Mouse (Mus musculus) kidney, adult 18-20 months (tissue): ENCODE results near the gene Lamc1.
A peak's percentile ranks its signal among the peaks of the same experiment; 100 is the strongest.

ENCODE experiments used
- DNase-seq: peaks from one replicate; pipeline ENCODE4 v3.0.0; 2021

Gene Lamc1

GRCm38 (mm10) chr1:153251590-153252206 lies 80.9 kb downstream of the Lamc1 start:
- peak; percentile 61 for DNase-seq

GRCm38 (mm10) chr1:153241346-153241745 lies 91.2 kb downstream of the Lamc1 start:
- no peak for DNase-seq

GRCm38 (mm10) chr1:153235576-153235975 lies 97.0 kb downstream of the Lamc1 start:
- DNase-seq = no peak

GRCm38 (mm10) chr1:153231681-153232080 lies 100.9 kb downstream of the Lamc1 start:
- DNase-seq = no peak

GRCm38 (mm10) chr1:153227916-153228315 lies 104.7 kb downstream of the Lamc1 start:
- no peak for DNase-seq

GRCm38 (mm10) chr1:153227096-153227495 lies 105.5 kb downstream of the Lamc1 start:
- no peak for DNase-seq

- peak; percentile 5 for DNase-seq
These were observed 106.5 kb downstream of the Lamc1 start for GRCm38 (mm10) chr1:153225786-153226725.

GRCm38 (mm10) chr1:153224331-153224730 lies 108.3 kb downstream of the Lamc1 start:
- DNase-seq = no peak

- no peak for DNase-seq
These were observed 113.2 kb downstream of the Lamc1 start for GRCm38 (mm10) chr1:153219376-153219775.

GRCm38 (mm10) chr1:153216516-153216915 lies 116.1 kb downstream of the Lamc1 start:
- DNase-seq = no peak

- DNase-seq = no peak
These were observed 116.9 kb downstream of the Lamc1 start for GRCm38 (mm10) chr1:153215676-153216075.

GRCm38 (mm10) chr1:153210992-153211391 lies 121.6 kb downstream of the Lamc1 start:
- DNase-seq = no peak

- no peak for DNase-seq
These were observed 122.4 kb downstream of the Lamc1 start for GRCm38 (mm10) chr1:153210198-153210597.

- no peak for DNase-seq
These were observed 130.4 kb downstream of the Lamc1 start for GRCm38 (mm10) chr1:153202195-153202594.

- DNase-seq = no peak
These were observed 131.1 kb downstream of the Lamc1 start for GRCm38 (mm10) chr1:153201448-153201847.

- DNase-seq = no peak
These were observed 135.2 kb downstream of the Lamc1 start for GRCm38 (mm10) chr1:153197316-153197850.

- no peak for DNase-seq
These were observed 139.6 kb downstream of the Lamc1 start for GRCm38 (mm10) chr1:153192945-153193344.

GRCm38 (mm10) chr1:153192379-153192778 lies 140.2 kb downstream of the Lamc1 start:
- DNase-seq = no peak

GRCm38 (mm10) chr1:153191943-153192329 lies 140.7 kb downstream of the Lamc1 start:
- peak; percentile 80 for DNase-seq

GRCm38 (mm10) chr1:153191237-153191942 lies 141.2 kb downstream of the Lamc1 start:
- peak; percentile 42 for DNase-seq

GRCm38 (mm10) chr1:153188081-153188480 lies 144.5 kb downstream of the Lamc1 start:
- DNase-seq = no peak

GRCm38 (mm10) chr1:153185828-153186803 lies 146.5 kb downstream of the Lamc1 start, which contains the start of gene Lamc2:
Gene Lamc2, minus strand, starts transcription at chr1:153186447.
- DNase-seq = peak; percentile 51
